Mouse (Mus musculus) midbrain, embryonic 14.5 days (tissue): ENCODE measurements at regions not wholly inside any gene's neighbourhood (a gene's known extent, or its start where the extent isn't known, plus 50 kb on each side); places are given as distances from the start of the nearest gene placed in this dataset.

ENCODE experiments used
- ATAC-seq: fragments of 200-750 bp; cut with Nextera tagmentation; 2 replicates; pipeline ENCODE4 v1.8.0; 2017; ENCODE audit warnings: moderate number of reproducible peaks, moderate library complexity; ENCODE audit not compliant: low FRiP score, low TSS enrichment
- DNase-seq: peaks from one replicate; pipeline ENCODE4 v3.0.0-alpha.2; 2015
- H3K27ac ChIP-seq: fragments of 300-500 bp; sonication (generic); replicated peaks from 2 replicates; pipeline ENCODE4 v1.5.1; 2014; ENCODE audit warnings: mild to moderate bottlenecking, low read depth, low read length, moderate library complexity
- H3K27me3 ChIP-seq: fragments of 300-500 bp; sonication (generic); 2 replicates; pipeline ENCODE4 v1.6.1; 2014; ENCODE audit warnings: low read length, control low read depth, mixed read lengths; ENCODE audit not compliant: control insufficient read depth, insufficient read depth
- H3K36me3 ChIP-seq: fragments of 300-500 bp; sonication (generic); 2 replicates; pipeline ENCODE4 v1.6.1; 2014; ENCODE audit warnings: low read length, control low read depth; ENCODE audit not compliant: control insufficient read depth, insufficient read depth
- H3K4me1 ChIP-seq: fragments of 300-500 bp; sonication (generic); 2 replicates; pipeline ENCODE4 v1.6.1; 2014; ENCODE audit warnings: mild to moderate bottlenecking, antibody characterized with exemption, low read length, control low read depth; ENCODE audit not compliant: control insufficient read depth, insufficient read depth
- H3K4me2 ChIP-seq: fragments of 300-500 bp; sonication (generic); 2 replicates; pipeline ENCODE4 v1.6.1; 2014; ENCODE audit warnings: mild to moderate bottlenecking, low read length, moderate library complexity
- H3K4me3 ChIP-seq: fragments of 300-500 bp; sonication (generic); replicated peaks from 2 replicates; pipeline ENCODE4 v1.5.1; 2014; ENCODE audit warnings: low read depth, low read length
- H3K9ac ChIP-seq: fragments of 300-500 bp; sonication (generic); replicated peaks from 2 replicates; pipeline ENCODE4 v1.6.1; 2014; ENCODE audit warnings: mild to moderate bottlenecking, low read length, moderate library complexity
- H3K9me3 ChIP-seq: fragments of 300-500 bp; sonication (generic); 2 replicates; pipeline ENCODE4 v1.6.1; 2016; ENCODE audit warnings: low read length, control low read depth, mixed read lengths; ENCODE audit not compliant: control insufficient read depth
- WGBS: fragments of 180-500 bp; shearing (Covaris S2); extraction: QIAGEN DNeasy Blood & Tissue Kit; methylation state at CpG from one replicate; pipeline ENCODE4 v1.1.7; 2014; 5-methylcytosine and 5-hydroxymethylcytosine counted together

DNA sequence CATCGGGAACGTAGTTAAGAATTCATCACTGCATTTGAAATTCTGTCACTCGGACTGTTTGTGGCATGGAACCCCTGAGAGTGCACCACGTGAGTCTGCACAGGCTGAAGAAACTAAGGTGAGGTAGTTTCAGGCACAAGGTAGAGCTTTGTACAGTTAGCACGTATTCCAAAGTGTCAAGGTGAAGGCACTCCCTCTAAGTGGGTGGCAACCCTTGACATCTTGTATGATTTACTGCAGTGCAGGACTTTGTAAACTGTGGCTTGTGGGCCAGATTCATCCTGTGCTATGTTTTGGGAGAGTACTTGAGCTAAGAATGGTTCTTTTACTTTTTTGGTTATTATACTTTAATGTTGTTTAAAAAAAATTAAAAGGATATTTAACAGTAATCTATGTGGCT, 133.1 kb downstream of the Ppp4r2 start:
- WGBS: 86% methylated on average over 5 of the region's 5 CpGs

DNA sequence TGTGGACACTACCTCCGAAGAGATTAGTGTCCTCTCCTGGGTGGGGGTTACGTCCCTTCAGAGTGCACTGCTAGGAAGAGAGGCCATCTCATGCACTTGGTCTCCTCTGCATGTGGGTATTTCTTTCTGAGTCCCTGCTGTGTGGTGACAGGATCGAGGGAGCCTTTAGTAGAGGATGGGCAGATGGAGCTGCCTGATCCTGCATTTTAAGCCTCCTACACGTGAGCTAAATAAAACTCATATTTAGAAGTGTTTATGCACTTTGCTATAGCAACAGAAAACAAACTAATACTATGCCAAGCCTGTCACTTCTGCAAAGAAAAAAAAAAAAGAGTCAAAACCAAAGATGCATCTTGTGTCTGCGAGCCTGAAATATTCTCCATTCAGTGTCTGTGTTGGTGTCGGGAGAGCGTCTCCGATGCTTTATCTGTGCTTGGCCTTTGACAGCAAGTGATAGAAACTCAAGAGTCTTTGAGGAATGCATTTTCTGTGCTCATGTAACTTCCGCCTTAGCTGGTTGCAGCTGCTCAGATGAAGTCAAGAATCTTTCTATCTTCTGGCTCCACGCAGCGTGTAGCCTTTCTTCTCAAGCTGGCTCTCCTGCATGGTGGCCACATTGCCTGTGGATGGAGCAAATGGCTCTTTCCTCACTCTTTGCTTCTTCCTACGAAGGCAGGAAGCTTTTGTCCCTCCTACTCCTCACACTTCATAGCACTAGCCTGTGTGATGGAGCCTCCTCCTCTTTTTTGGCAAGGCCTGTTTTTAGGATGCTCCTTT, 134.8 kb downstream of the Ppp4r2 start:
- Histone ChIP-seq H3K27ac (no peak overlapping the region), H3K9me3 (no peaks in the 10 kb centered on the region), H3K4me2 (no peak overlapping the region), H3K36me3 (no peaks in the 10 kb centered on the region), H3K27me3 (no peaks in the 10 kb centered on the region), H3K9ac (no peak overlapping the region), H3K4me3 (no peak overlapping the region), H3K4me1 (no peaks in the 10 kb centered on the region)
- no peak for ATAC-seq
- WGBS: 80% methylated on average over 12 of the region's 12 CpGs
- no peak for DNase-seq

More for the DNA sequence above, 133.1 kb downstream of the Ppp4r2 start:
- H3K4me3 ChIP-seq: no peak overlapping the region
- ATAC-seq (no peak), DNase-seq (no peak)
- H3K4me2 ChIP-seq: no peak overlapping the region
- H3K9me3 ChIP-seq: no peaks in the 10 kb centered on the region
- no peaks in the 10 kb centered on the region for H3K36me3 ChIP-seq
- H3K4me1 ChIP-seq: no peaks in the 10 kb centered on the region
- no peaks in the 10 kb centered on the region for H3K27me3 ChIP-seq
- no peak overlapping the region for H3K9ac ChIP-seq
- H3K27ac ChIP-seq: no peak overlapping the region

DNA sequence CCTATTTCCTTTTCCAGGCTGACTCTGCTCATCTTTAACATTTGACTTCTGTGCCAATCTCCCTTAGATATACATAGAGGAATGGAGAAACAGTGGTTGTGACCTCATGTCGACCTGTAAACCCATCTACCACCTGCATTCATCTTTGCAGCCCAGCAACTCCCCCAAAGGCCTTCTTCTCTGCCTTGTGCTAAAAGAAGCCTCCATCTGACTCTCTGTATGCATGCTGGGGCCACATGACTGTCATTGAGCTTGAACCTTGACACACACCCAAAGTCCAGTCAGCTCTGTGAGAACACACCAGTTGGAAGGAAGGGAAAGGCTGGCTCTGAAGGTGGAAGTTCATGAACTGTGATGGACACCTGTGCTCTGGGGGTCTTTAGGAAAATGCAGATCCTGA, 135.5 kb downstream of the Ppp4r2 start:
- no peaks in the 10 kb centered on the region for H3K4me1 ChIP-seq
- no peak for ATAC-seq
- H3K36me3 ChIP-seq: no peaks in the 10 kb centered on the region
- H3K4me2 ChIP-seq: no peak overlapping the region
- no peak for DNase-seq
- H3K9ac ChIP-seq: no peak overlapping the region
- 71% methylated on average over 1 of the region's 1 CpGs for WGBS
- no peaks in the 10 kb centered on the region for H3K9me3 ChIP-seq
- no peaks in the 10 kb centered on the region for H3K27me3 ChIP-seq
- no peak overlapping the region for H3K4me3 ChIP-seq
- H3K27ac ChIP-seq: no peak overlapping the region

DNA sequence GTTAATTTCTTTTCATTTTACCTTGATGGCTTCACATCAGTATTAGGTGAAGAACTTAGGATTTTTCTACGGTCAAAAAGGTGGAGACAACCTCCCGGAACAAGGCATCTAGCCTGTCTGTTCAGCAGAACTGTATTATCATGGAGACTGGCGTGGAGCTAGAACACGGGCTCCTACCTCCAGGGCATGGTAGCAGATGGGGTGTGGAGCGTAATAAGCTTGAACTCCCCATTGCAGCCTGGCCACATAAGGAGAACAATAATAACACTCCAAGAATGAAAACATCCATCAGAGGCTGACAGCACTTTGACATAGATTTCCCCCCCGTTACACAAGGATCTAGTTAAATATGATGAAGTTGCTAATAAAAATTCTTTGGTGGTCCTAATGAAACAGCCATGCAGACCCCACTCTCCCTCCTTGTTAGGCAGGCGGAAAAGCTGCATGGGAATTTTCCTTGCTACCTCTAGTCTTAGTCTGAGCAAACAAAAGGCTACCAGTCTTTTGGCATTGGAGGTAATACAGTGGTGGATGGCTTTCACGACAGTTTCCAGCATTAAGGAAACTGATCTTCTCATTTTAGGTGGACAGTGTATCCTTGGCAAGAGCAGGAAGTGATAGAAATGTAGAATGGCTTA, 137.5 kb downstream of the Ppp4r2 start:
- ATAC-seq (no peak), DNase-seq (no peak)
- WGBS: 55% methylated on average over 8 of the region's 8 CpGs
- H3K9ac ChIP-seq: no peak overlapping the region
- H3K27ac ChIP-seq: no peak overlapping the region
- no peaks in the 10 kb centered on the region for H3K27me3 ChIP-seq
- no peaks in the 10 kb centered on the region for H3K9me3 ChIP-seq
- no peak overlapping the region for H3K4me2 ChIP-seq
- H3K4me1 ChIP-seq: peaks cover 2% of the 10 kb centered on the region; the same call in 1 of the 2 replicates
- H3K36me3 ChIP-seq: no peaks in the 10 kb centered on the region
- H3K4me3 ChIP-seq: no peak overlapping the region

DNA sequence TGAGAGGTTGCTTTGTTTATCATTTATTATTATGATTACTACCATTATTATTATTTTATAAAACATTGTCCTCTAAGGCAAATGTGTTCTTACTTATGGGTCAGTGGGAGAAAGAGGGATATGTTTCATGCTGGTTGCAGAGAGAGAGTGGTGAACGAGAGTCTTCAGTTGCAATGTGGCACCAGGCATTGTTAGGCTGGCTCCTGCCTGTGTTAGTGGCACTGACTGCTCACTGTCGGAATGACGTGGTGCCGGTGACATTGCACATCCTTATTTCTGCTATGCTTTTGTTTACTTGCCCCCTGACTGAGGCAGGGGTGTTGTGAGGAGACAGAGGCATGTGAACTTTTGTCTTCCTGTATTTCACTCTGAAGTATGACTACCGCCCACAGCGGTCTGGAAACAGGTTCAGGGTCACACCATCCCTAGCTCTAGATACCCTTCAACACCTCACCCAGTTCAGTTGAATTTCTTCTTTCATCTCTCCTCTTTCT, 138.1 kb downstream of the Ppp4r2 start:
- ATAC-seq (no peak), DNase-seq (no peak)
- H3K9ac ChIP-seq: no peak overlapping the region
- no peaks in the 10 kb centered on the region for H3K36me3 ChIP-seq
- H3K27me3 ChIP-seq: no peaks in the 10 kb centered on the region
- H3K9me3 ChIP-seq: no peaks in the 10 kb centered on the region
- H3K27ac ChIP-seq: no peak overlapping the region
- WGBS: 60% methylated on average over 6 of the region's 6 CpGs
- H3K4me2 ChIP-seq: no peak overlapping the region
- no peak overlapping the region for H3K4me3 ChIP-seq
- peaks cover 7% of the 10 kb centered on the region; the same call in 1 of the 2 replicates for H3K4me1 ChIP-seq

DNA sequence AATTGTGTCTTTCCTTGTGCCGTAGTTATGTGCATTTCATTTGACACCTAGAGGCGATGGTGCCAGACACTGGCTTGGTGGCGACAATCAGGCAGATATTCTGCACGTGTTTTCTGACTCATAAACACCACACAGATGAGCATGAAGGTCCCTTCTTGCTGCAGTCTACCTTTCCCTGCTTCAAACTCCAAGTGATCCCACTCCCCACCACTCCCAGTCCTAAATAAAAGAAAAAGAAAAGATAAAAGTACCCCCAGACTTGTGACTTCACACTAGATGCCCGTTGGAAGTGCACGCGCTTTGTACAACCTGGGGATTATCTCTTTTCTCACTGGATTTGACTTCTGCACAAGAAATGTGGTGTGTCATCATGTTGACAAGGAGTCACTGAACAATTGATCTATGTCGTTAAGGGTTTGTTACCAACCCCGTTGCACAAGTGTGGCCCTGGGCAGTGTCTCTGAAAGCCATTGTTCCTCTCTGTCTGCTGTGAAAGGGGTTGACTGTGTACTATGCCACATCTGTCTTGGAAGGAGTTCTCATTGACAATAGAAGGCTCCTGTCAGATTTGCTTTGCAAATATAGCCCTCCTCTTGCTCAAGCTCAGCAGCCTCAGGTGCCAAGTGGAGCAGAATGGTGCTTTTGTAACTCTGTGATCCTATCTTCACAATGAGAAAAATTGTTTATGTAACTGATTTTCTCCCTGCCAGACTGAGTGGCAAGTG, 140.1 kb downstream of the Ppp4r2 start:
- Histone ChIP-seq H3K27ac (no peak overlapping the region), H3K9me3 (no peaks in the 10 kb centered on the region), H3K4me2 (no peak overlapping the region), H3K4me1 (peaks cover 17% of the 10 kb centered on the region), H3K4me3 (no peak overlapping the region), H3K36me3 (no peaks in the 10 kb centered on the region), H3K27me3 (no peaks in the 10 kb centered on the region), H3K9ac (no peak overlapping the region)
- ATAC-seq (no peak), DNase-seq (no peak)
- WGBS: 52% methylated on average over 9 of the region's 9 CpGs

DNA sequence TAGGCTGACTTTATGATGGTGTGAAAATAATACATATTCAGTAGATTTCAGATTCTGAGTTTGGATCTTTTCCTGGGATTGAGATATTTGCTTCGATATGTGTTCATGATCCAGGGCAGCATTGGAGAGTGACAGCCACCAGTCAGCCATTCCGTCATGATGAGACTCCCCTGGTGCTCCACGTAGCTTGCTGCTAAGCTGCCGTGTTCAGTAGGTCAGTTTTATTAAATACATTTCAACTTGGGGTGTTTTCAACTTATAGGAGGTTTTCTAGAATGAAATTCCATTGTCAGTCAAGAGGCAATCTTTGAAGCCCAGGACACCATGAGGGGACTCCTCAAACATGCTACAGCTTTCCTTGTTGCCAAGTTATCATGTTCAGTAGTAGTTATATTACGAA, 141.3 kb downstream of the Ppp4r2 start:
- peaks cover 17% of the 10 kb centered on the region for H3K4me1 ChIP-seq
- no peak overlapping the region for H3K4me2 ChIP-seq
- H3K27ac ChIP-seq: no peak overlapping the region
- no peak for ATAC-seq
- 91% methylated on average over 5 of the region's 5 CpGs for WGBS
- H3K4me3 ChIP-seq: no peak overlapping the region
- no peak for DNase-seq
- H3K9me3 ChIP-seq: no peaks in the 10 kb centered on the region
- H3K36me3 ChIP-seq: no peaks in the 10 kb centered on the region
- no peaks in the 10 kb centered on the region for H3K27me3 ChIP-seq
- no peak overlapping the region for H3K9ac ChIP-seq

DNA sequence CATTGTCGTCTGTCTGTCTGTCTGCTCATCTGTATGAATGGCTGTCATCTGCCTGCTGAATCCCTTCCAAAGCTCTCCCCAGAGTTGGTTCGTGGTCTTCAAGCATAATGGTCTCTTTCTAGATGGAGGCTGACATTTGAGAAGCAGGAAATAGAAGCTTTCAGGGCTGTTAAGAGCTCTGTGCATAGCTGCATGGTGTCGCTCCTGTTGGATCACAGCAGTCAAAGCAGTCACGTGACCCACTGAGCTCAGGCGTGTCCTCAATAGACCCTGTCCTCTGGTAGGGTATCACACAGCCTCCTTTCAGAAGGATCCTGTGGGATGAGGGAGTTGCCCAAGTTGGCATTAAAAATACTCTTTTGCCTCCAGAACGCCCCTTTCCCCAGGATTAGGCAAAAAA, 142.4 kb downstream of the Ppp4r2 start:
- H3K4me2 ChIP-seq: no peak overlapping the region
- ATAC-seq (no peak), DNase-seq (peak; percentile 43)
- H3K27me3 ChIP-seq: no peaks in the 10 kb centered on the region
- peak overlapping the region; percentile 54; the same call in 1 of the 2 replicates for H3K27ac ChIP-seq
- no peaks in the 10 kb centered on the region for H3K36me3 ChIP-seq
- no peak overlapping the region for H3K9ac ChIP-seq
- peaks cover 17% of the 10 kb centered on the region for H3K4me1 ChIP-seq
- 40% methylated on average over 6 of the region's 6 CpGs for WGBS
- no peak overlapping the region for H3K4me3 ChIP-seq
- no peaks in the 10 kb centered on the region for H3K9me3 ChIP-seq
